Mouse (Mus musculus) spleen, postnatal 10 days (tissue): ENCODE results near the gene Optc.

Experiments used
- DNase-seq, 2 experiments: peaks; one replicate each; pipeline ENCODE4 v3.0.0; 2021 to 2022; ENCODE audit warnings: low spot score in 2 of 2

Gene Optc

GRCm38 (mm10) chr1:133907949-133908658 lies at the start of gene Optc:
TSS of gene Optc (minus strand) at chr1:133907999.
- no peak for DNase-seq

GRCm38 (mm10) chr1:133954009-133954408 lies 46.2 kb upstream of the Optc start:
- DNase-seq: no peak

GRCm38 (mm10) chr1:133953261-133953742 lies 45.5 kb upstream of the Optc start:
- no peak for DNase-seq

DNA sequence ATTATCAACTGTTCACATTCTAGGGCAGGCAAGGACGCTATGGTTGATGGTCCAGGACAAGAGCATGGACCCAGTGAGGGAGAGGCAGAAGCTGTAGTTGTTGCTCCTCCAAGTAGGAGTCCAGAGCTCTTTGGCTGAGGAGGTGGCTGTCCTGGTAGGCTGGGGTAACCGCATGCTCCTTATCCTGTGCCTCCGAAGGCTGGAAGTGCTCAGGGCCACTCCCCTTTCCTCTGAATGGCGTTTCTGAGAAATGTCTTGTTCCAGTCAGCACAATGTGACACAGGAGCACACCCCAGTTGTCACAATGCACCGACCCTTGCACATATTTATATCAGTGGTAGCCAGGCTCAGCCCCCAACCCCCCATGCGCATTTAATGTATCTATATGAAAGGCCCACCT lies 43.8 kb upstream of the Optc start:
- DNase-seq: no peak

DNA sequence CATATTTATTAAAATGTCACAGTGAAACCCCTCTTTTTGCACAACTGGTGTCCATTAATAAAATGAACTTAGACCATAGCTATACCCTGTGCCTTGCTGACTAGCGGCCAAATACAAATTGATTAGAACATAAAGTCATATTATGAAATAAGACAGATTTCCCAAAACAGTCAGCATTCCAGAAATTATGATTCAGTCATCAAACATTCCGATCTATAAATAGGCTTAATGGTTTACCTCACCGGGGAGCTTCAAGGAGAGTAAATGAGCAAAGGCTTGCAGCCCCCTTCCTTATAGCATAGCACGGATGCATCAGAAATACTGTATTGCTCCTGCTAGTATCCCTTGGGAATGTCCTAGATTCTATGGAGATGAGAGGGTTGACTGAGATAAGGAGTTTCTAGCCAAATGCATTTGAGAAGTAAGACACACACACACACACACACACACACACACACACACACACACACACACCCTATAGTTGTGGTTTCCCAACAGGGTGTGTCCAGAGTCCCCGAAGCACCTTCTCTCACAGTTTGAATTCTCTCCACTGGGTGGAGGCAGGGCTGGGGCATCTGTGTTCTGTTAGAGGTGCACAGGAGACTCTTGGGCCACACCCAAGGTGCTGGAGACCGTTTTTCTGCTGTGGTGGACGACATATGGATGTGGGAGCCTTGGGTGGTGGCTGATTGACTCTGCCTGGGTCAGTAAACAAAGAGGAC lies 42.4 kb upstream of the Optc start:
- DNase-seq: no peak

DNA sequence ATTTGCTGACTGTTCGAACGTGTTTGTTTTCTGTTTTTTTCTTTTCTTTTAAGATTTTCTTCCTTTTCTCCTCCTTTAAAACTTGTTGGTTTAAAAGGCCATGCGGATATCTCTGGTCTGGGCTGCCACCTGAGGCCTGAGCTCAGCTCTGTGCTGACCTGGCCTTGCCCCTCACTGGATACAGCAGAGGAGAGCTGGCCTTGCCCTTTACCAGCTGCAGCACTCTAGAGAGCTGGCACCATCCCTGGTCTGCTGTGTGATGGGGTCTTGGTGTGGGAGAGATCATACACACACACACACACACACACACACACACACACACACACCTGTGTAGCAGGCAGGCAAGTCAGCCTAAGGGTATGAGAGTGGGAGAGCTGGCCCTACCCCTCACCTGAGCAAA lies 37.3 kb upstream of the Optc start:
- DNase-seq: no peak

- DNase-seq: no peak
Observed at GRCm38 (mm10) chr1:133941904-133942303, 34.1 kb upstream of the Optc start.

DNA sequence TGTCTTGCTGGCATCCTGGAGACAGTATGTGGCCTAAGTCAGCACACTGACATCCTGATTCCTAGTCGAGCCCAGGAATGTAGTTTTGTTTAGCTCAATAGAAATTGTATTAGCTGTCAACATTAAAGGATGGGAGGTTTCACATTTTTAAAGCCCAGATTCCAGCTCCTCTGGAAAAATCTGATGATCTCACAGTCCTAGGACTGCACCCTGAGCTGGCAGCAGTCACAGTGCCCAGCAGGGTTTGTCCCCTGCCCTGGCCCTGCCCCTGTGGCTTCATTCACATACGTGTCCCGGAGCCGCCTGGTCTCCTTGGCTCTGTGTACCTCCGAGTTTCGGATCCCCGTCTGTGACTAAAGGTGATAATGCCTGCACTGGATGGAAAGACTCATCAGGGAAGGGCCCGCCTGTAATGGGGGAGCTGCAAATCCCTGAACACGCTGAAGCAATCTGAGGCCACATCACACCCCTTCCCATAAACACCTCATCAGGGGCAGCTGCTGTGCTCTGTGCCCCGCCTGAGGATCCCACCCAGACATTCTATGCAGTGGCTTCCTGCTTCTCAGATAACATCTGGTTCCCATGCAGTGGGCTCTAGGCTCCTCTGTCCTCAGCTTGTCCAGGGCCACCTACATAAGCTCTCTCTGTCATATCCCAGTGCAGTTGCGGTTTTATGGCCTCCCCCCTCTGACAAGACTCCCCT lies 33.5 kb upstream of the Optc start:
- no peak for DNase-seq

DNA sequence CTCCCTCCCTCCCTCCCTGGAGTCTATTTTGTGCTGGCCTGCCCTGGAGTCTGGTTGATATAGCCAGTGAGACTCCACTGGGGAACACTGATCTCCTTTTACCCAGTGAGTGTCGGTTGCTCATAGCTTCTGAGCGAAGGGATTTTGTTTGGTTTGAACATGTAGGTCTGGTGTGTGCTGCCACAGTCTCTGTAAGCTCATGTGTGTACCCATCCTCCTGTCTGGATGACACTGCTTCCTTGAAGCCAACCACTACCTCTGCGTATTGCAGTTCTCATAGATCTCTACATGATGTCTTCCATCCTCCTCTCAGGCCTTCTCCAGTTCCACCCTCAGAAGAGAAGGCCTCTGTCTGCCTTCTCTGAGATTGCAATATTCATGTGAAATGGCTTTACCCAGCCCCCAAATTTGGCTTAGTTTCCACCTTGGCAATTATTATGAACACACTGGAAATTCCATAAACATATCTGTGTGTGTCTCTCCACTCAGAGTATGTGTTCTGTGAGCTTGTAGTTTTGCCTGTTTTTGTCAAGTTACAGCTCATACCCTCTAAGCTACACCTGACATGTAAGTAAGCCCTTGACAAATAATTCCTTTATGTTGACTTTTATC lies 32.8 kb upstream of the Optc start:
- DNase-seq: no peak

DNA sequence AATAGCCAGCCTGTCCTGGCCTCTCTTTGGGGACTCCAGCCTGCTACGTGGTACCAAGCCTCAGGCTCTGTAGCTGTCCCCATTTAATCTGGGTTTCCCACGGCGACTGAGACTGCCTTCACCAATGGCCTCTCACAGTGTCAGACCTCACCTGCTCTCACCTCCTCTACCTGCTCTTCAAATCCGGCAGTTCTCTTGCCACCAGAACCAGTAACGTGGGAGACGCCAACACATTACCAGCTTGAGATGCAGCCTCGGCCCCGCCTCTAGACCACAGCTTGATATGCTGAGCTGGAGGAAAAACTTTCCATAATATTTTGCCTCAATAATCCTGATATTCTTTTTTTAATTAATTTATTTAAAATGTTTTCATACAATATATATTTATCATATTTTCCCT lies 31.9 kb upstream of the Optc start:
- DNase-seq: no peak

- DNase-seq: no peak
Observed at GRCm38 (mm10) chr1:133936169-133936568, 28.4 kb upstream of the Optc start.

DNA sequence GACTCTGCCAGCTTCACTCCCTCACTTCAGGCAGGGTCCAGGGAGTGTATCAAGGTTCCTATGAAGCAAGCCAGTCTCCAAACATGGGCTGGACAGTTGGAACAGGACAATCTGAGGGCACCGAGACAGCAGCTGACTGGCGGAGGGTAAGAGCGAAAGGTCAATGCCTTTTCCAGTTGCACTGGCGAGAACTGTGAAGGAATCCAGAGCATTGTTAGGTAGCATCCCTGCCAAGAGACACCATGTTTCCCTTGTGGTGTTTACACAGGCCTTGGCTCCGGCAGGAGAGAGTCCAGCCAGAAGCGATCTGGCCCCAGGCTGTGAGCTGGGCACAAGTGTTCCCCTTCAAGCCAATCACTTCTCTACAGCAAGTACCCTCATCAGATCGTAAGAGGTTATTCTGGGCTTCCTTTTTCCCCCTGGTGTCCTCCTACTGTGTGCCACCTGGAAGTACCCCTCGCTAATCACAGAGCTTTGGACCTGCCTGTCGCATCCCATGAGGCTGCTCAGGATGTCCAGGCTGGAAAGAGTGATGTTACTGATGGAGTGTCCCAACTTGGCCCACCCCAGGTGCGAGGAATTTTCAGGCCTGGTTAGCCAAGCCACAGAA lies 26.7 kb upstream of the Optc start:
- DNase-seq: no peak

GRCm38 (mm10) chr1:133933301-133934195 lies 25.7 kb upstream of the Optc start:
- no peak for DNase-seq

- DNase-seq: no peak
Observed at GRCm38 (mm10) chr1:133929980-133930379, 22.2 kb upstream of the Optc start.

DNA sequence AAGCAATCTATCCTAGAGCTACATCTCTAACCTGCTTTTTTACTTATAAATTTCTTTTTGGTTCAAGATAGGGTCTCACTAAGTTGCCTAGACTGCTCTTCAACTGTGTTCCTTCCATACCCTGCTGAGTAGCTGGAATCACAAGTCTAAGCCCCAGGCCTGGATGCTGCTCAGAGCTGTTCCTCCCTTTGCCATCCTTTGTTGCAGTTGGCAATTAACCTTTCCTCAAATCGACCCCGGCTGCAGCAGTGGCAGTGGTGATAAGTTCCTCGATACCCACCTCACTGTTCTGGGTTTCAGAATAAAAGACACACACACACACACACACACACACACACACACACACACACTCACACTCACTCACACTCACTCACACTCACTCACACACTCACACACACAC lies 17.4 kb upstream of the Optc start:
- DNase-seq: no peak

DNA sequence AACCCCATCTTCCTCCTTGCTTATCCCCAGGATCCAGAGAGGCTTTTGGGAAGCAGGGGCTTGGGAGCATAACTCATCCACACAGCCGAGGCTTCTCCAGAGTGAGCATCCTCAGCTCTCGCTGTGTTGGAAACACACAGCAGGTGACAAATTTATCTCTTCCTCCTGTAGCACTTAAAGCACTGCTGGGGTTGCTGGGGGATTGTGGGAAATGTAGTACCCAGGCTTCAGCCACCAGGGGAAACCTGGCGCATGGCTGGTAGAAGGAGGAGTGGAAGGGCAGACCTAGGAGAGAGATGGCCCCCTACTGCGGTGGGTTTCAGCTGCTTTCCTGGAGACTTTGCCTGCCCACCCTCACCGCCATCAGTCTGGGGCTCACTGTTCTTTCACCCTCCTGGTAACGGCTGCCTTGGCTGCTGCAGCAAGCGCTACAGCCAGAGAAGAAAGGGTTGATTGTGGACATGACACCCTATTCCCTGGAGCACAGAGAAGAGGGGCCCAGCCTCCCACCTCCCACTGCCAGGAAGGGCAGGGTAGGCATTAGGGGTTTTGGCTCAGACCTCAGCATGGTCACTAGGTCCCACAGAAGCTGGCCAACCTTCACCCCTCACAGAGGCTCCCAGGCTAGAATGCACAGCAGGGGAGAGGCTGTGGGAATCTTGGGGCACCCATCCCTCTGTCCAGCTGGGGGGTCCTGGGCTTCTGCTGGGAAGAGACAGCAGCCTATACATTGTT lies 16.5 kb upstream of the Optc start:
- no peak for DNase-seq

- DNase-seq: no peak
Observed at GRCm38 (mm10) chr1:133923071-133923470, 15.3 kb upstream of the Optc start.

DNA sequence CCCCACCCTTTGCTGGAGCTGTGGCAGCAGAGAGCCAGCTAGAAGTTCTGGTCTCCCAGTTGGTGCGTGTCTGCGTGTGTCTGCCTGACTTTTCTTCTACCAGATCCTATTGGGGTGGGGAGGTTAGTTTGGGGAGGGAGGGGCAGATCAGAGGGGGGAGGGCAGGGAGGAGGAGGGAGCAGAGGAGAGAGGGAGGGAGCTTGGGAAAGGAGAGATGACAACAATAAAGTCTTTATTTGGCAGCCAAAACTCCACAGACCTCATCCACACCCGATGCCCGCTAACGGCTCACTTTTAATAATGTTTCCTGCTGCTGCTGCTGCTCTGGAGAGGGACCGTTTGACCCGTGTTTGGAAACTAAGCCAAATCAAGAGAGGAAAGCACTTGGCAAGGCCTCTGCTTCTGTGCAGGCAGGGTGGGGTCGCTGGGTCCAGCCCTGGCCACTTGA lies 13.5 kb upstream of the Optc start, which contains the start of gene Prelp:
Prelp (minus strand) TSS at position 111 of the 448 bp plus-strand sequence.
- DNase-seq: no peak

DNA sequence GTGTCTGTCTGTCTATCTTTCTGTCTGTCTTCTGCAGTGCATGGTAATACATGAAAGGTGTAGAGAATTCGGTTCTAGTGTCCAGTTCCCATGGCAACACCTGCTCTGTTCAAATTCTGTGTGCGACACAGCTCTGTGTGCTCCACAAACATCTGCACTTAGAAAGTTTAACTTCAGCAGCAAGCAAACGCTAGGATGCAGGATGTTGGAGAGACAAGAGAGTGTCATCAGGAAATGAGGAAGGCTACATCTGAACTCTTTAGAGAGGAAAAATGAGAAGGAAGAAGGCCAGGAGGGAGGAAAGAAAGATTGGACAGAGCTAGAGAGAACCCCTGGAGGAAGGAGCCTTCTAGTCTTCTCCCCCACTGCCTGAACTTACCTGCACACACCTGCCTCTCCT lies 13.1 kb upstream of the Optc start:
- no peak for DNase-seq

DNA sequence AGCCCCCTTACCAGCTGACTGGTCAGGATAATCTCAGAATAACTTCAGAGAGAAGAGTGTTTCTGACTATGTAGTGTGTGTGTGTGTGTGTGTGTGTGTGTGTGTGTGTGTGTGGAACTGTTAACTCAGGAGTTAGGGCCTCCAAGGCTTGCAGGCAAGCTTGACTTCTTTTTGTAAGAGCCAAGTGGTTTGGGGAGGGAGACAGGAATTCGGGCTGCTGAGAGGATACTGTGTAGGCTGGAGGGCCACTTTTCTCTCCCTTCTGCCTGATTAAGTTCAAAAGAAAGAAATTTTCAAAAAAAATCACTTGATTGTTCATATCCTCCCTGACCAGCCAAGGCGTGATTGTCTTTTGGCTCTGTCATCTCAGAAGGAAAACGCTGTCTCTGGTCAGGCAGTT lies 12.6 kb upstream of the Optc start:
- DNase-seq: no peak
